Mouse (Mus musculus): ENCODE results near the gene Cd160.

Cd160 gene

DNA sequence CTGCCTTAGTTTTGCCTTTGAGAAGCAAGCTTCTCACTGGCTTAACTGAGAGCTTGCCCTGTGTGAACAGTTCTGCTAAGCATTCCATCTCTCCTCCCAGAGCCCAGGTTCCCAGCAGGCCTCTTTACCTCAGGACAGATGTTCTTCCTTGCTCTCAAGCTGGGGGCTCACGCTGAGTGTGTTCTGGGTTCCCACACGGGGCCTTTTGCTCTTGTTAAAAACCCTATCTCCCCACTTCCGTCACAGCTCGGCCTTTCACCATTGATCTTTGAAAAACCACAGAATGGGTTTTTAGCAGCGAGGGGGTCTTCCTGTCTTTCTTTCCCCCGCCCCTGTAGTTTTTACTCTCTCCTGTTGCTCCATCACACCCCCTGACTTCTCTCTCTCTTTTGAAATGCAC lies 14.8 kb downstream of the Cd160 start:
- no peak for DNase-seq (ENCODE audit: low read depth, low spot score)
- Histone ChIP-seq H3K27me3 (ENCODE audit: control insufficient read depth, insufficient read depth, low read length, poor library complexity, severe bottlenecking) (no peaks in the 10 kb centered on the region), H3K36me3 (ENCODE audit: control insufficient read depth, insufficient read depth, low read length, poor library complexity, severe bottlenecking) (no peaks in the 10 kb centered on the region)

DNA sequence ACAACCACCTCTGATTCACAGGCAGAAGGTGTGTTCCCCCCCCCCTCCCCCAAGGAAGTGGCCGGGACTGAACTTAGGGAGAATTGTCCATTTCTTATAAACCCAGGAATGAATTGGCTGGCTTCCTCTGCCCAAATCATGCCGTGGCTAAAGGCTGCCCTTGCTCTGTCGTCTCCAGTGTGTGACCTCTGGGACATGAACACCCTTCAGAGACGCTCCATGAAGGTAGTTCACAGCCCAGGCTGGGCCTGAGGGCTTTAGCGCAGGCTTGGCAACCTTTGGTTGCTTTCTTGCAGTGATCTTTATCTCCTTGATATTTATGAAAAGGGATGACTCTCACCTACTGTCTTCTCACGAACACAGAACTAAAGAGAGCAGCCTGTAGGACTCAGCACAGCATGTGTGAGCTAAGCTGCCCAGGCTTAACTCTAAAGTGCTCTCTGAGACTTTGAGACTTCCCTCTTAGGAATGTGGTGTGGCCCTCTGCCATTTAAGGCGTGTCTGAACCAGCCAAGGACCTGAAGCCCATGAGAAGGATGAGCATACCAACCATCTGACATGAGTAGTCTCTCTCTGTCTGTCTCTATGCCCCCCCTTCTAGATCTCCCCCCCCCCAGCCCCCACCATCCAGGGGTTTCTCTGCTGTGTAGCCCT lies 15.4 kb downstream of the Cd160 start:
- Histone ChIP-seq H3K27me3 (ENCODE audit: control insufficient read depth, insufficient read depth, low read length, poor library complexity, severe bottlenecking) (no peaks in the 10 kb centered on the region), H3K36me3 (ENCODE audit: control insufficient read depth, insufficient read depth, low read length, poor library complexity, severe bottlenecking) (no peaks in the 10 kb centered on the region)
- DNase-seq (ENCODE audit: low read depth, low spot score) = no peak

DNA sequence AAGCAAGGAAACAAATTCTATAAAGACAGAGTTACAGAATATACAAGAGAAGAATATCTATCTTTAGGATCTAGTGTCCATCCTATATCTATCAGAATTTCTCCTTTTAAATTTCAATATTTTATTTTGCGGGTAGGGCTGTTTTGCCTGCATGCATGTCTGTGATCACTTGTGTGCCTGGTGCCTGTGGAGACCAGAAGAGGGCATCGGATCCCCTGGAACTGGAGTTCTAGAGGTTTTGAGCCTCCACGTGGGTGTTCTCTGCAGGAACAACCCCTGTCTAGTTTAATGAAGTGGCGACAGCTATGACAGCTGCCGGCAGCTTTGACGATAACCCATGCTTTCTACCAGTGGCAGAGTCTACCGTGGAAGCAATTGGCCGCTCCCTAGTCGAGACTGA lies 16.0 kb downstream of the Cd160 start:
- Histone ChIP-seq H3K36me3 (ENCODE audit: control insufficient read depth, insufficient read depth, low read length, poor library complexity, severe bottlenecking) (no peaks in the 10 kb centered on the region), H3K27me3 (ENCODE audit: control insufficient read depth, insufficient read depth, low read length, poor library complexity, severe bottlenecking) (no peaks in the 10 kb centered on the region)
- DNase-seq (ENCODE audit: low read depth, low spot score) = peak; percentile 8

DNA sequence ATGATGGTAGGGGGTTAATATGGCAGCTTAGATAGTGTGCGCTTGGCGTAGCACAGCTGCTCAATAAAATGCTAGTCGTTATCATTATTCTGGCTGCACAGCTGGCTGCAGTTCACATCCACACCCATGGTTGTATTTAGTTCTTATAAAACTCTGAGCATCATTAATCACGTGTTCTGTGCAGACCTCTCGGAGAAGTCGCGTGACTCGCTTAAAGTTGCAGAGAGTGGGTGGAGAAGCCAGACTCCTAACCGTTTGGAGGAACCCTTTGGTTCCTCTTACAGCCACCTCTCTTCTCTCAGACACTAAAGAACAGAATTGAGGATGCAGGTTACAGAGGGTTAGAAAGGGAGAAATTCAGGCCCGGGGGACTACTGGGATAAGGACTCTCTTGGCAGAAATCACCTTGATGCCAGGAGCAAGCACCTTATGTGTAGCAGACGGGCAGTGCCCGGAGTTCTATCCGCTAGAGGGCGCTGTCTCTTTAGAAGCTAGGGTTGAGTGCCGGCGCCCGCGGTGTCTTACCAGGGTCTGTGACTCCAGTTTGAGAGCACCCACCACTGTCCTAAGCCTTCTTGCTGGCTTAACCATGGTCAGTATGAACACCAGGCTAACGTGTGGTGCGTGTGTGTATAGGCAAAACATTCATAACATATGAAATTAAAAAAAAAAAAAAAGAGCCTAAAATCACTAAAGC lies 16.6 kb downstream of the Cd160 start:
- Histone ChIP-seq H3K27me3 (ENCODE audit: control insufficient read depth, insufficient read depth, low read length, poor library complexity, severe bottlenecking) (no peaks in the 10 kb centered on the region), H3K36me3 (ENCODE audit: control insufficient read depth, insufficient read depth, low read length, poor library complexity, severe bottlenecking) (no peaks in the 10 kb centered on the region)
- DNase-seq (ENCODE audit: low read depth, low spot score) = peak; percentile 77

DNA sequence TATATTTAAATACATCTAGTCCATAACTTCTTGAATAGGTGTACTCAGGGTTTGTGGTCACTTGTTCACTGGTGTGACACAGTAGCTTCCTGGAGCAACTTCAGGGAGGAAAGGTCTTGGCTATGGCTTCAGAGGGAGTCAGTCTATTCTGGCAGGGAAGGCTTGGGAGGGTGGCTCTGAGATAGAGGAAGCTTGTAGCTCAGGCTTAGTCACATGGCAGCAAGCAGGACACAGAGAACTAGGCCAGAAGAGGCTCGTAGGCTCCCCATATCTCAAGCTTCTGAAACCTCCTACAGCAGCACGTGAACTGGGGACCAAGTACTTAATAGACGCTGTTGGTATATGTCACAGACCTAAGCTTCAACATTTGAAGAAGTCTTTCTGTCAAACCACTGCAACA lies 17.9 kb downstream of the Cd160 start:
- DNase-seq (ENCODE audit: low read depth, low spot score) = no peak
- Histone ChIP-seq H3K27me3 (ENCODE audit: control insufficient read depth, insufficient read depth, low read length, poor library complexity, severe bottlenecking) (no peaks in the 10 kb centered on the region), H3K36me3 (ENCODE audit: control insufficient read depth, insufficient read depth, low read length, poor library complexity, severe bottlenecking) (no peaks in the 10 kb centered on the region)

DNA sequence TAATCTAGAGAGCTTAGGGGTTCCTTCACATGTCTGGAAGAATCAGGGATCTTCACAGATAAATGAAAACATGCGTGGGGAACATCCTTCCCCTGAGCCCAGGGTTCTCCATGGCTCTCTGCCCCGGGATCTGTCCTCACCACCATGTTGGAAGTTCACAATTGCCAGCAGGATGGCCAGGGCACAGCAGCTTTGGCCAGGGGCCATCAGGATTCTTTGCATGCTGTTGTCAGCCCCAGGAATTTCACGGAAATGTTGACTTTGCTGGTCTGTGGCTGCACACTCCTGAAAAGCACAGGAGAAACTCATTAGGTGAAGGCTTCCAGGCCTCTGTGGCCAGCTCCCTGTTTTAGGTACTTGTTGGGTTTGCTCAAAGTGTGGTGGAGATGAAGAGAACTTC lies 20.5 kb downstream of the Cd160 start:
- no peak for DNase-seq (ENCODE audit: low read depth, low spot score)
- H3K36me3 ChIP-seq (ENCODE audit: control insufficient read depth, insufficient read depth, low read length, poor library complexity, severe bottlenecking) = no peaks in the 10 kb centered on the region
- H3K27me3 ChIP-seq (ENCODE audit: control insufficient read depth, insufficient read depth, low read length, poor library complexity, severe bottlenecking) = no peaks in the 10 kb centered on the region

DNA sequence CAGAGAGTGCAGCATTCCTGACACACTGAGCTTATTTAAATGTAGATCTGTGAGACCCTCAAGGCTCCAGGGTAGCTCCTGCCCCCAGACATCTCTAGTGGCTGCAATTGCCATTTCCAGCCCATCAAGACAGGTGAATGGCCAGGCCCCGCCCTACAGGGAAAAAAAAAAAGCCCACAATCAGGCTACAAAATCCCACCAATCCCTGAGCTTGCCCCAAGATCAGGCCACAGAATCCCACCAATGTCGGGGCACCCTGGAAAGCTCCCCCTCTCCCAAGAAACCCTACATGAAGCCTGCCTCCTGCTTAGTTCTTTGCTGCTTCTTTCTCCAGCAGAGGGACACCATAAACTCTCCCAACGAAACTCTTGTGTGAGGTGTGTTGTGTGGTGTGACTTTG lies 21.0 kb downstream of the Cd160 start:
- Histone ChIP-seq H3K27me3 (ENCODE audit: control insufficient read depth, insufficient read depth, low read length, poor library complexity, severe bottlenecking) (no peaks in the 10 kb centered on the region), H3K36me3 (ENCODE audit: control insufficient read depth, insufficient read depth, low read length, poor library complexity, severe bottlenecking) (no peaks in the 10 kb centered on the region)
- DNase-seq (ENCODE audit: low read depth, low spot score) = no peak

DNA sequence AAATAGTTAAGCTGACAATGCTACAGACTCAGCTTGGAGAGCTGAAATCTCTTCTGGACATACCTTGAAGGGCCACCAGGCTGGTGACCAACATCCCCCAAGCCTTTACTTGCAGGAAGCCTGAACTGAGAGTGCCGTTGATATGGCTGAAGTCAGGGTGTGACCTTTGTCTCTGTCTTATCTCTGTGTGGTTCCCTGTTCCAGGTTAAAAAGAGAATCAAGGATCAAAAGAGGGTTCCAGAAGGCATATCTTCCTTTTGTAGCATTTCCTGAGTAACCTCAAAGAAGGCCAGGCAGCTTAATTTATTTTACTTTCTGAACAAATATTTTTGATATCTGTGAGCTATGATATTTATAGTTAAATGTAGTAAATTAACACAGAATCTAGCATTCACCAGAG lies 26.9 kb downstream of the Cd160 start:
- no peak for DNase-seq (ENCODE audit: low read depth, low spot score)
- Histone ChIP-seq H3K36me3 (ENCODE audit: control insufficient read depth, insufficient read depth, low read length, poor library complexity, severe bottlenecking) (no peaks in the 10 kb centered on the region), H3K27me3 (ENCODE audit: control insufficient read depth, insufficient read depth, low read length, poor library complexity, severe bottlenecking) (no peaks in the 10 kb centered on the region)

DNA sequence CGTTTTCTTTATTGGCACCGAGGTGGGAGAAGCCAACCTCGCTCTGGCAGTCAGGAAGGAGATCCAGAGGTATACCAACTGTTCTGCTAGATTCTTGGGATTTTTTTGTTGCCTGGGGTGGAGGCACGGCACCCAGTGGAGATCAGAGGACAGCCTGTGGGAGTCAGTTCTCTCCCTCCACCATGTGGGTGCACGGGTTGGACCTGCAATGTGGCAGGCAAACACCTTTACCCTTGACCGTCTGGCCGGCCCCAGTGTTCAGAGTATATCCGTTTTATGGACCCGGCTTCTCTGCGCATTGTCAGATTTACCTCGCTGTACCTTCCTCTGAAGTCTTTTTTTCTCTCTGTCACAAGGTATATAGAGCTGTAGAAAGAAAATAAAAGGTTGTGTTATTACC lies 28.9 kb downstream of the Cd160 start:
- no peak for DNase-seq (ENCODE audit: low read depth, low spot score)
- no peaks in the 10 kb centered on the region for H3K27me3 ChIP-seq (ENCODE audit: control insufficient read depth, insufficient read depth, low read length, poor library complexity, severe bottlenecking)
- no peaks in the 10 kb centered on the region for H3K36me3 ChIP-seq (ENCODE audit: control insufficient read depth, insufficient read depth, low read length, poor library complexity, severe bottlenecking)

DNA sequence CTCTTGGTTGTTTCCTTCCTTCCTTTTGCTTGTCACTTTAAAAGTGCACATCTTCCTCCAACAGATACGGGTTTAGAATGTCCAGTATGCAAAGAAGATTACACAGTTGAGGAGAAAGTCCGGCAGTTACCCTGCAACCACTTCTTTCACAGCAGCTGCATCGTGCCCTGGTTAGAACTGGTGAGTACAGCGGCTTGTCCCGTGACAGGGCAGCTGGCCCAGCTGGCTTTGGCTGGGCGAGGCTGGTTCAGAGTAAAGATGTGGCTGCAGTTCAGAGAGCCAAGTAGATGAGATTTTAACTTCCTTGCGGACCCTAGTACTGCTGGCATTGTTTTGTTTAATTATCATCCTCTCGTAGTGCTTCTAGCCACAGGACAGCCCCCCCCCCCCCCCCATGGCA lies 40.6 kb downstream of the Cd160 start:
- DNase-seq (ENCODE audit: low read depth, low spot score) = no peak
- peaks cover 11% of the 10 kb centered on the region for H3K36me3 ChIP-seq (ENCODE audit: control insufficient read depth, insufficient read depth, low read length, poor library complexity, severe bottlenecking)
- no peaks in the 10 kb centered on the region for H3K27me3 ChIP-seq (ENCODE audit: control insufficient read depth, insufficient read depth, low read length, poor library complexity, severe bottlenecking)

DNA sequence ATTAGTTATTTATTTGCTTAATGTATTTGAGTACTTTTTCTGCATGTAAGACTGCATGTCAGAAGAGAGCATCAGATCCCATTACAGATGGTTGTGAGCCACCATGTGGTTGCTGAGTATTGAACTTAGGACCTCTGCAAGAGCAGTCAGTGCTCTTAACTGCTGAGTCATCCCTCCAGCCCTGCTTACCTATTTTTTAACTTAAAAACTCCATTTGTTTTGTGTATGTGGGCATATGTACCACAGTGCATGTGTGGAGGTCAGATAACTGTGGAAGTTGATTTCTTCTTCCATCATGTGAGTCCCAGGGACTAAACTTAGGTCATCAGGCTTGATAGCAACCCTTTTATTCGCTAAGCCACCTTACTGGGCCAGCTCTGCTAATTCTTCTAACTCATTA lies 41.4 kb downstream of the Cd160 start:
- peaks cover 11% of the 10 kb centered on the region for H3K36me3 ChIP-seq (ENCODE audit: control insufficient read depth, insufficient read depth, low read length, poor library complexity, severe bottlenecking)
- no peak for DNase-seq (ENCODE audit: low read depth, low spot score)
- no peaks in the 10 kb centered on the region for H3K27me3 ChIP-seq (ENCODE audit: control insufficient read depth, insufficient read depth, low read length, poor library complexity, severe bottlenecking)

DNA sequence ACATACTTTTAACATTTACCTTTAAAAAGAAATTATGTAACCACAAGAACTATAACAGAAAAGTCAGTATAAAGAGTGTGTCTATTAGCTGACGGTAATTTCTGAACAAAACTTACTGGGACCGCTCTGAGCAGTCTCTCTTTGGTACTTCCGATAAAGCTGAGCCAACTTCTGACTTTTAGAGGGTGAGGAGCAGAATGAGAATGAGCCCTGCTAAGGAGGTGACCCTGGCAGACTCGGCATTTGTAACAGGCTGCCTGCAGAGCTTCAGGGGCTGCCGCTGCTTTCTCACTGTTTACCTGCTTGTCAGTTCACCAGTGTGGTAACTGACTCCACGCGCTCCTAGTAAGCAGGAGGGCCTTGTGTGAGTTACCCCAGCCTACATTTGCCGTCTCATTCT lies 46.9 kb downstream of the Cd160 start:
- DNase-seq (ENCODE audit: low read depth, low spot score) = no peak
- Histone ChIP-seq H3K36me3 (ENCODE audit: control insufficient read depth, insufficient read depth, low read length, poor library complexity, severe bottlenecking) (peaks cover 9% of the 10 kb centered on the region), H3K27me3 (ENCODE audit: control insufficient read depth, insufficient read depth, low read length, poor library complexity, severe bottlenecking) (no peaks in the 10 kb centered on the region)

DNA sequence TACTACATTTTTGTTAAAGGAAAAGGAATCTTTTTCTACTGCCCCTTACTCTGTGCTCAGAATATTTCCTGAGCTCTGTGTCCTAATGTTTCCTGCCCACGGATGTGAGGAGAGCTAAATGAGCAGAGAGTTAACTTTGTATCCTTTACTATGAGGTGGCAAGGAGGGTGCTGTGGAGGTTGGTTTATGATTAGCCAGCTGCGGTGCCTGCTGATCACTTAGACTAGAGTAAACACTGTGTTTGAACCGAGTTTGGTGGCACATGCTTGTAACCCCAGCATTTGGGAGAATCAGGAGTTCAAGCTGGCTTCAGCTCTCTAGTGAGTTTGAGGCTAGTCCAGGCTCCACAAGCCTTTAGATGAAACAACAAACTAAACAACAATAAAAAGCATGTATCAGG lies 52.0 kb downstream of the Cd160 start:
- Histone ChIP-seq H3K27me3 (ENCODE audit: control insufficient read depth, insufficient read depth, low read length, poor library complexity, severe bottlenecking) (no peaks in the 10 kb centered on the region), H3K36me3 (ENCODE audit: control insufficient read depth, insufficient read depth, low read length, poor library complexity, severe bottlenecking) (peaks cover 3% of the 10 kb centered on the region; the same call in 1 of the 2 replicates)
- DNase-seq (ENCODE audit: low read depth, low spot score) = no peak

DNA sequence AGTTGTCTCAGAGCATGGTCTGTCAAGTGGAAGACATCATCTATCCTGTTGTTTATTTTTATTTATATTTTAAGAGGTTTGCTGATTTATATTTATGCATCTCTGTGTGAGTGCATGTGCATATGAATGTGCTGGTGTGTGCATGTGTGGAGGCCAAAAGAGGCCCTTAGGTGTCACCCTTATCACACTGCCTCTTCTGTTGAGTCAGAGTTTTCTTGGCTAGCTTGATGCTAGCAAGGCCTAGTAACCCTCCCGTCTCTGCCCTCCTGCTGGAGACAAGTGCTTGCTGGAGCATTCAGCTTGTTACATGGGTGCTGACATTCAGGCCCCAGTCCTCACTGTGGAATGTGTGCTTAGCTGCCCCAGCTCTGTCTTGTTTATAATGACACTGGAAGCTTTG lies 56.2 kb downstream of the Cd160 start:
- peaks cover 3% of the 10 kb centered on the region; the same call in 1 of the 2 replicates for H3K36me3 ChIP-seq (ENCODE audit: control insufficient read depth, insufficient read depth, low read length, poor library complexity, severe bottlenecking)
- no peaks in the 10 kb centered on the region for H3K27me3 ChIP-seq (ENCODE audit: control insufficient read depth, insufficient read depth, low read length, poor library complexity, severe bottlenecking)
- no peak for DNase-seq (ENCODE audit: low read depth, low spot score)

DNA sequence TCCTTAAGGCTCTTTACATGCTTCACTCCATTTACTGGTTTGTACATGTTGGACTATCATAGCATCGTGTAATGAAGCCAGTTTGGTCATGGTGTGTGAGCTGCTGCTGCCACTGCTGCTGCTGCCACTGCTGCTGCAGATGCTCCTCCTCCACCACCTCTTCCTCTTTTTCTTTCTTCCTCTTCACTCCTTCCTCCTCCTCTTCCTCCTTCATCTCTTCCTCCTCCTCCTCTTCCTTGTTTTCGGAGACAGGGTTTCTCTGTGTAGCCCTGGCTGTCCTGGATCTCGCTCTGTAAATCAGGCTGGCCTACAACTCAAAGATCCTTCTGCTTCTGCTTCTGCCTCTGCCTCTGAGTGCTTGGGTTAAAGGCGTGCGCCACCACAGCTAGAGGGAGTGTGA lies 59.2 kb downstream of the Cd160 start:
- Histone ChIP-seq H3K36me3 (ENCODE audit: control insufficient read depth, insufficient read depth, low read length, poor library complexity, severe bottlenecking) (peaks cover 2% of the 10 kb centered on the region; the same call in 1 of the 2 replicates), H3K27me3 (ENCODE audit: control insufficient read depth, insufficient read depth, low read length, poor library complexity, severe bottlenecking) (no peaks in the 10 kb centered on the region)
- peak; percentile 15 for DNase-seq (ENCODE audit: low read depth, low spot score)

DNA sequence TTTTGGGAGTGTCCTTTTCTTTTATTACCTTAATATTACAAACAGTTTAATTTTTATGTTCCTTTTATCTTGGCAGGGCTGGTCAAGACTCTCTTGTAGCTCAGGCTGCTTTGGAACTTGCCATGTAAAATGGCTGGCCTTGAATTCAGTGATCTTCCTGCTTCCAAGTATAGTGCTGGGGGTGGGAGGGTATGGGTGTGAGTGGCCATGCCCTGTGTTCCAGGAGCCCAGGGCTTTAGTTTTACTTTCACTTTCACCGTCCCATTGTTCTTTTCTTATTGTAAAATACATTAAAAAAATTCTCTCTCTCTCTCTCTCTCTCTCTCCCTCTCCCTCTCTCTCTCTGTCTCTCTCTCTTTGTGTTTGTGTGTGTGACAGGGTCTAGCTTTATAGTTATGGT lies 64.6 kb downstream of the Cd160 start:
- Histone ChIP-seq H3K27me3 (ENCODE audit: control insufficient read depth, insufficient read depth, low read length, poor library complexity, severe bottlenecking) (no peaks in the 10 kb centered on the region), H3K36me3 (ENCODE audit: control insufficient read depth, insufficient read depth, low read length, poor library complexity, severe bottlenecking) (peaks cover 6% of the 10 kb centered on the region)
- DNase-seq (ENCODE audit: low read depth, low spot score) = peak; percentile 19
